Mouse (Mus musculus): ENCODE data around the gene Ccnc. TPM values are rescaled to one million over a fixed set of nuclear protein-coding genes. Genes with fewer than 3 reads are reported as not detected.

The Ccnc gene
- polyA plus RNA-seq, 1 experiment from 2014 or later = 13.9 TPM

- peaks cover 91% of the 10 kb centered on the region for H3K27me3 ChIP-seq (ENCODE audit: insufficient read depth, low read length)
Measured at GRCm38 (mm10) chr4:21687783-21688702, 39.5 kb upstream of the Ccnc start.

DNA sequence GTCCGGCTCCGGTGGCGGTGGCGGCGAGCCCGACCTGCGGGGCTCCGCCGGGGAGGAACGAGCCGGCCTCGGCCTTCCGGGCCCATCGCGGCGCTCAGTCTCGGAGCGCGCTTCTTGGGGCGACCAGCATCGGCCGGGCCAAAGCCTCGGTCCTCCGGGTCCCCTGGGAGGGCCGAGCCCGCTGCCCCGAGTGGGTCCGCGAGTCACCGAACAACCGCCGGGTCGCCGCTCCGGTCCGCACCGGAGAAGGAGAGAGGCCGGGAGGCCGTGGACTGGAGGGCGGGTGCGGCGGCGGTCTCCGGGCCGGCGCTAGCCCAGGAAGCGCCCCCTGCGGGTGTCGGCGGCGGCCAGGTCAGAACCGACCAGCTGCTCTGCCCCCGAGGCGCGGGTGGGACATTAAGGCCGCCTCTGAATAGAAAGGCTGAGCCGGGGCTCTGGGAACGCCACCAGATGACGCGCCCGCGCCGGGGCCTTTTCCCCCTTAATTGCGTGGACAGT is 38.7 kb upstream of the Ccnc start:
- H3K4me2 ChIP-seq (ENCODE audit: low read depth, low read length) = peak overlapping the region; percentile 79
- H3K27me3 ChIP-seq (ENCODE audit: insufficient read depth, low read length) = peaks cover 88% of the 10 kb centered on the region
- H3K9ac ChIP-seq (replicated peaks) = no peak overlapping the region
- 0 out of 2 replicates have a peak, but pooled peaks have one; percentile 9 for TF ChIP-seq CTCF (IDR thresholded peaks at IDR 0.05; ENCODE audit: low read depth)
- TF ChIP-seq EP300 (IDR thresholded peaks at IDR 0.05; ENCODE audit: low read depth) = no peak
- no peaks in the 10 kb centered on the region for H3K36me3 ChIP-seq (replicated peaks; ENCODE audit: insufficient read depth, low read length)
- no peak; the same call in 1 of the 2 replicates for ATAC-seq
- under 1% methylated on average over 34 of the region's 64 CpGs for WGBS (ENCODE audit: insufficient replicate concordance)
- H3K9me3 ChIP-seq (ENCODE audit: low read length) = no peaks in the 10 kb centered on the region
- H3K4me1 ChIP-seq (ENCODE audit: insufficient read depth) = peaks cover 6% of the 10 kb centered on the region
- peak overlapping the region; percentile 52 for H3K4me3 ChIP-seq (ENCODE audit: low read depth, low read length)
- peak; percentile 30 for DNase-seq
- no peak overlapping the region for H3K27ac ChIP-seq (ENCODE audit: low read depth)

More at GRCm38 (mm10) chr4:21687783-21688702, 39.5 kb upstream of the Ccnc start:
- Histone ChIP-seq H3K4me2 (ENCODE audit: low read depth, low read length) (peak overlapping the region; percentile 79), H3K36me3 (replicated peaks; ENCODE audit: insufficient read depth, low read length) (no peaks in the 10 kb centered on the region), H3K4me3 (ENCODE audit: low read depth, low read length) (peak overlapping the region; percentile 52), H3K9ac (replicated peaks) (no peak overlapping the region), H3K9me3 (ENCODE audit: low read length) (no peaks in the 10 kb centered on the region), H3K27ac (ENCODE audit: low read depth) (no peak overlapping the region), H3K4me1 (ENCODE audit: insufficient read depth) (peaks cover 6% of the 10 kb centered on the region)
- ATAC-seq (no peak; the same call in 1 of the 2 replicates), DNase-seq (no peak)
- WGBS (ENCODE audit: insufficient replicate concordance) = 6% methylated on average over 38 of the region's 51 CpGs
- TF ChIP-seq EP300 (IDR thresholded peaks at IDR 0.05; ENCODE audit: low read depth) = no peak
- TF ChIP-seq CTCF (IDR thresholded peaks at IDR 0.05; ENCODE audit: low read depth) = no peak

DNA sequence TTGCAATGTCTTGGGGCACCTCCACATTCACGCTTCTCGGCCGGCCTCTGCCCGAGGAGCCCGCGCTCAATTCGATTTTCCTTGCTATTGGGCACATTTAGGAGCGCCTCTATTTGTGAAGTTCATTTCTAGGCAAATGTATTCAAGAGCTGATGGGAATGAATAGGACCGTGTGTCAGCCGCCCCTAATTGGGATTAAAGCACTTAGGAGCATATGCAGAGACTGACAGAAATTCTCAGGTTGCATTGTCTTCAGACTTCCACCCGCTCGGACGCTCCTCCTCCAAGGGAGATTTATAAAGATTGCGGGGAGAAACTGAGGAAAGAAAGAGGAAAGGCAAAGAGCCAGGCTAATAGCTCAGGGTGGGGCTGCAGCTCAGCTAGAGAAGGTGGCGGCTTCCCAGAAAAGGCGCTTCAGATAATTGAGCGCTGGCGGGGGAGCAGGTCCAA is 38.0 kb upstream of the Ccnc start:
- TF ChIP-seq EP300 (IDR thresholded peaks at IDR 0.05; ENCODE audit: low read depth) (no peak), CTCF (IDR thresholded peaks at IDR 0.05; ENCODE audit: low read depth) (no peak)
- ATAC-seq (no peak), DNase-seq (no peak)
- Histone ChIP-seq H3K27me3 (ENCODE audit: insufficient read depth, low read length) (peaks cover 80% of the 10 kb centered on the region), H3K4me2 (ENCODE audit: low read depth, low read length) (0 out of 2 replicates have a peak overlapping the region, but pooled peaks have one; percentile 79), H3K4me1 (ENCODE audit: insufficient read depth) (peaks cover 6% of the 10 kb centered on the region), H3K36me3 (replicated peaks; ENCODE audit: insufficient read depth, low read length) (no peaks in the 10 kb centered on the region), H3K9ac (replicated peaks) (no peak overlapping the region), H3K4me3 (ENCODE audit: low read depth, low read length) (peak overlapping the region; percentile 52; the same call in 1 of the 2 replicates), H3K27ac (ENCODE audit: low read depth) (no peak overlapping the region), H3K9me3 (ENCODE audit: low read length) (no peaks in the 10 kb centered on the region)
- WGBS (ENCODE audit: insufficient replicate concordance) = 2% methylated on average over 18 of the region's 18 CpGs

DNA sequence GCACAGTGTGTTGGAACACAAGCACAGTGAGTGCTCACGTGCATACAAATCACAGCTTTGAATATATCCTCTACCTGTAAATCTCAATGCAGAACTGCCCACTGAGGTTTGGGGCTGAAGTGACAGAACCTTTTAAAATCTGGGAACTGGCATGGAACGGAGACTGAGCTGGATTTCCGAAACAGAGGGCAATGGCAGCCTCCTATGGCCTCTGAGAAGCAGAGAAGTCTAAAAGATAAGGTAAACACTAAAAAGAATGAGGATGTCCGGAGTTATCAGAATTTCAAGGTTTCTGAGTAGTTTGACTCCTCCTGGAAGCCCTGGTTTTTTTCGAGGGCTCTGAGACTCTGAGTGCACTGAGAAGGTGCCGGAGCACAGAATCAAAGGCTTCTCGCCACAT is 37.3 kb upstream of the Ccnc start:
- H3K9me3 ChIP-seq (ENCODE audit: low read length) = no peaks in the 10 kb centered on the region
- peaks cover 73% of the 10 kb centered on the region for H3K27me3 ChIP-seq (ENCODE audit: insufficient read depth, low read length)
- no peak for TF ChIP-seq CTCF (IDR thresholded peaks at IDR 0.05; ENCODE audit: low read depth)
- TF ChIP-seq EP300 (IDR thresholded peaks at IDR 0.05; ENCODE audit: low read depth) = no peak
- peaks cover 6% of the 10 kb centered on the region for H3K4me1 ChIP-seq (ENCODE audit: insufficient read depth)
- H3K9ac ChIP-seq (replicated peaks) = no peak overlapping the region
- no peak overlapping the region for H3K4me2 ChIP-seq (ENCODE audit: low read depth, low read length)
- DNase-seq = no peak
- H3K4me3 ChIP-seq (ENCODE audit: low read depth, low read length) = no peak overlapping the region
- WGBS (ENCODE audit: insufficient replicate concordance) = 11% methylated on average over 7 of the region's 7 CpGs
- ATAC-seq = no peak
- no peak overlapping the region for H3K27ac ChIP-seq (ENCODE audit: low read depth)
- no peaks in the 10 kb centered on the region for H3K36me3 ChIP-seq (replicated peaks; ENCODE audit: insufficient read depth, low read length)

GRCm38 (mm10) chr4:21695638-21696254 is 31.8 kb upstream of the Ccnc start:
- H3K27me3 ChIP-seq (ENCODE audit: insufficient read depth, low read length) = peaks cover 18% of the 10 kb centered on the region
- H3K4me2 ChIP-seq (ENCODE audit: low read depth, low read length) = no peak overlapping the region
- H3K9me3 ChIP-seq (ENCODE audit: low read length) = no peaks in the 10 kb centered on the region
- WGBS (ENCODE audit: insufficient replicate concordance) = 26% methylated on average over 7 of the region's 7 CpGs
- no peaks in the 10 kb centered on the region for H3K4me1 ChIP-seq (ENCODE audit: insufficient read depth)
- DNase-seq (peak; percentile 71), ATAC-seq (no peak)
- no peaks in the 10 kb centered on the region for H3K36me3 ChIP-seq (replicated peaks; ENCODE audit: insufficient read depth, low read length)
- H3K9ac ChIP-seq (replicated peaks) = no peak overlapping the region
- H3K4me3 ChIP-seq (ENCODE audit: low read depth, low read length) = no peak overlapping the region
- no peak overlapping the region for H3K27ac ChIP-seq (ENCODE audit: low read depth)
- peak; percentile 81 for TF ChIP-seq CTCF (IDR thresholded peaks at IDR 0.05; ENCODE audit: low read depth)
- no peak for TF ChIP-seq EP300 (IDR thresholded peaks at IDR 0.05; ENCODE audit: low read depth)

GRCm38 (mm10) chr4:21705046-21705445 is 22.5 kb upstream of the Ccnc start:
- H3K4me2 ChIP-seq (ENCODE audit: low read depth, low read length) = no peak overlapping the region
- no peak for TF ChIP-seq EP300 (IDR thresholded peaks at IDR 0.05; ENCODE audit: low read depth)
- no peak for TF ChIP-seq CTCF (IDR thresholded peaks at IDR 0.05; ENCODE audit: low read depth)
- no peaks in the 10 kb centered on the region for H3K4me1 ChIP-seq (ENCODE audit: insufficient read depth)
- H3K36me3 ChIP-seq (replicated peaks; ENCODE audit: insufficient read depth, low read length) = no peaks in the 10 kb centered on the region
- H3K4me3 ChIP-seq (ENCODE audit: low read depth, low read length) = no peak overlapping the region
- H3K9me3 ChIP-seq (ENCODE audit: low read length) = no peaks in the 10 kb centered on the region
- ATAC-seq = no peak
- no peak overlapping the region for H3K9ac ChIP-seq (replicated peaks)
- H3K27me3 ChIP-seq (ENCODE audit: insufficient read depth, low read length) = no peaks in the 10 kb centered on the region
- no peak for DNase-seq
- no peak overlapping the region for H3K27ac ChIP-seq (ENCODE audit: low read depth)
- 34% methylated on average over 1 of the region's 1 CpGs for WGBS (ENCODE audit: insufficient replicate concordance)

Measured in liver, postnatal 0 days (tissue).